Mouse (Mus musculus) stomach, postnatal 0 days (tissue): ENCODE results near the gene Hist1h3b. TPM values are rescaled to one million over a fixed set of nuclear protein-coding genes. Genes with fewer than 3 reads are reported as not detected.
A peak's percentile ranks its signal among the peaks of the same experiment; 100 is the strongest.

Experiments used
- ATAC-seq: fragments of 200-750 bp; cut with Nextera tagmentation; 2 replicates; pipeline ENCODE4 v1.8.0; 2017; ENCODE audit not compliant: low FRiP score, low TSS enrichment
- DNase-seq: peaks from one replicate; pipeline ENCODE4 v3.0.0-alpha.2; 2016; ENCODE audit warnings: low spot score
- H3K27ac ChIP-seq: fragments of 300-500 bp; sonication (generic); replicated peaks from 2 replicates; pipeline ENCODE4 v1.5.1; 2014; ENCODE audit warnings: mild to moderate bottlenecking, control low read depth
- H3K27me3 ChIP-seq: fragments of 300-500 bp; sonication (generic); 2 replicates; pipeline ENCODE4 v1.6.1; 2014; ENCODE audit warnings: low read length; ENCODE audit not compliant: control insufficient read depth, insufficient read depth
- H3K36me3 ChIP-seq: fragments of 300-500 bp; sonication (generic); 2 replicates; pipeline ENCODE4 v1.6.1; 2014; ENCODE audit warnings: low read length, mixed read lengths; ENCODE audit not compliant: control insufficient read depth, insufficient read depth
- H3K4me1 ChIP-seq: fragments of 300-500 bp; sonication (generic); replicated peaks from 2 replicates; pipeline ENCODE4 v1.6.1; 2014; ENCODE audit warnings: antibody characterized with exemption; ENCODE audit not compliant: control insufficient read depth, insufficient read depth
- H3K4me2 ChIP-seq: fragments of 300-500 bp; sonication (generic); replicated peaks from 2 replicates; pipeline ENCODE4 v1.6.1; 2014; ENCODE audit warnings: low read depth, mild to moderate bottlenecking, control low read depth, moderate library complexity
- H3K4me3 ChIP-seq: fragments of 300-500 bp; sonication (generic); 2 replicates; pipeline ENCODE4 v1.5.1; 2014; ENCODE audit warnings: low read depth, low read length, control low read depth
- H3K9ac ChIP-seq: fragments of 300-500 bp; sonication (generic); 2 replicates; pipeline ENCODE4 v1.6.1; 2014; ENCODE audit warnings: mild to moderate bottlenecking, low read length, control low read depth, mixed read lengths
- H3K9me3 ChIP-seq: fragments of 300-500 bp; sonication (generic); 2 replicates; pipeline ENCODE4 v1.6.1; 2016; ENCODE audit warnings: low read length; ENCODE audit not compliant: control insufficient read depth
- CTCF ChIP-seq: IDR thresholded peaks from 2 replicates; pipeline ENCODE4 v1.5.1; 2016; ENCODE audit warnings: antibody characterized with exemption, low read depth, mild to moderate bottlenecking, moderate library complexity
- EP300 ChIP-seq: optimal IDR thresholded peaks from 2 replicates; pipeline ENCODE3; 2016; ENCODE audit warnings: antibody characterized with exemption
- WGBS: fragments of 180-500 bp; shearing (Covaris S2); extraction: QIAGEN DNeasy Blood & Tissue Kit; methylation state at CpG from one replicate; pipeline ENCODE4 v1.1.7; 2014; 5-methylcytosine and 5-hydroxymethylcytosine counted together
- polyA plus RNA-seq: library from polyadenylated mRNA; unstranded; fragments of >200 nt; fragmentation: Nextera tagmentation; extraction: Ambion mirVana; gene quantifications from 2 replicates; pipeline ENCODE4 v1.2.1, GENCODE M21; 2015

The Hist1h3b gene
- polyA plus RNA-seq, 1 experiment from 2014 or later = 6.7 TPM

- DNase-seq (no peak), ATAC-seq (no peak)
- H3K9me3 ChIP-seq = no peaks in the 10 kb centered on the region
- TF ChIP-seq CTCF (no peak), EP300 (no peak)
- H3K4me2 ChIP-seq = no peak overlapping the region
- no peaks in the 10 kb centered on the region for H3K4me1 ChIP-seq
- H3K27me3 ChIP-seq = no peaks in the 10 kb centered on the region
- H3K27ac ChIP-seq = no peak overlapping the region
- no peak overlapping the region for H3K4me3 ChIP-seq
- 73% methylated on average over 4 of the region's 4 CpGs for WGBS
- H3K9ac ChIP-seq = no peak overlapping the region
- no peaks in the 10 kb centered on the region for H3K36me3 ChIP-seq
These were observed 27.8 kb upstream of the Hist1h3b start for GRCm38 (mm10) chr13:23724239-23724638.

DNA sequence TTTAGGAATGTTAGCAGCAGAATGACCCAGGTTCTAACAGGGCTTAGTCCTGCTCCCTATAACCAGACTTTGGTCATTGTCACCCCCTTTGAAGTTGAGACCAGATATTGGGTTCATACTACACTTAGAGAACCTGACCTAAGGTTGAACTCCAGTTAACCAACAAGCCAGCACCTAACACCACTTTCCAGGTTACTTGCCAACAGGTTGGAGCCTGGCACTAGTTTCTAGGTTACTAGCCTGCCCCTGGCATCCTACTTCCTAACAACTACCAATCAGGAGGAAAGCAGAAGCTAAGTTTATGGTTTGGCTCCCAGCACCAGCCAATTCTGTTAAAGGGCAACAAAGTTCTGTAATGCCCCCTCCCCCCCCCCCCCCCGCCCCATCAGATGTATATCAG is 26.9 kb upstream of the Hist1h3b start:
- DNase-seq (peak; percentile 10), ATAC-seq (no peak)
- Histone ChIP-seq H3K27ac (no peak overlapping the region), H3K36me3 (no peaks in the 10 kb centered on the region), H3K9ac (no peak overlapping the region), H3K27me3 (no peaks in the 10 kb centered on the region), H3K4me1 (no peaks in the 10 kb centered on the region), H3K4me3 (no peak overlapping the region), H3K4me2 (no peak overlapping the region), H3K9me3 (no peaks in the 10 kb centered on the region)
- TF ChIP-seq CTCF = no peak
- TF ChIP-seq EP300 = no peak
- 78% methylated on average over 1 of the region's 1 CpGs for WGBS

DNA sequence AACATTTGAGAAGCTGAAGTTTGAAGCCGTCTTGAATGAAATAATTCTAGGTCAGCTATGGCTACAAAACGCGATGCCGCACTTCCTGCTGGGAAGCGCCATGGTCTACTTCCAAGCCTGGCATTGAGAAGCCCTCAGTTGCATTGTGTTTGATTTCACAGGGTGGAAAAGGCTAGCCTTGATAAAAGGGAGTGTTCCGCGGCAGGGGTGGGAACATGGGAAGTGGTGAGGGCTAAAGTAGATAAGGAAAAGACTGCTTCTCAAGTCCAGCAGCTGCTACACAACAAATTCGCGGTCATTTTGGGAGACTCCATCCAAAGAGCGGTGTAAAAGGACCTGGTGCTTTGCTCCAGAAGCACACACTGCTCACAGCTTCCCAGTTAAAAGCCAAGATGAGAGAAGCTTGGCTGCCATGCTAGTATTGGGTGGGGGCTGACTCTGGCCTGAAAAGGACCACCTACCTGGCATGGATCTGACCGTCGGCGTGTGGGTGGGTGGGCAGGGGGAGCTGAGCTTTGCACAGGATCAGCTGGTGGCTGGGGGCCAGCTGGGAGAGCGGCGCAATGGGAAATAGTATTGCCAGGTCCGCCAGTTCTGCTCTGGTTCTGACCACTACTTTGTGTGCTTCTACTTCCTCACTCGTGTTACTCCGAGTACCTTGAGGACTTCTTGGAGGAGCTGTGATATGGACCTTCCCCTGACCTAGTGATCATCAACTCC is 23.4 kb upstream of the Hist1h3b start:
- 86% methylated on average over 18 of the region's 18 CpGs for WGBS
- H3K27ac ChIP-seq = no peak overlapping the region
- no peaks in the 10 kb centered on the region for H3K36me3 ChIP-seq
- H3K9me3 ChIP-seq = no peaks in the 10 kb centered on the region
- H3K4me3 ChIP-seq = no peak overlapping the region
- H3K9ac ChIP-seq = no peak overlapping the region
- H3K4me1 ChIP-seq = no peaks in the 10 kb centered on the region
- H3K27me3 ChIP-seq = no peaks in the 10 kb centered on the region
- no peak for DNase-seq
- TF ChIP-seq CTCF (no peak), EP300 (no peak)
- no peak for ATAC-seq
- H3K4me2 ChIP-seq = no peak overlapping the region

DNA sequence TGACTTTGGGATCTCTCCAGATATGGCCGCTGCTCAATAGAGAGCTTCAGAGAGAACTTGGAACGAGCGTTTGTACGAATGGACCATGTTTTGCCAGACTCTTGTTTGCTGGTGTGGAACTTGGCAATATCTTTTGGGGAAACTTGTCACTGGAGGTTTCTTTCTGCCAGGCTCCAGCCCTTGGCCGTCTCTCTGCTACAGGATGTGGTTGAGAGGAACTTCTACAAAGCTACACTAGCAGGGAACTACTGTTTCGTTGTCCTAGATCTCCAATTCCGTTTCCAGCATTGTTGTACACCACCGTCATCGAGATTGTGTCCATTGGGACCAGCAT is 22.9 kb upstream of the Hist1h3b start:
- no peaks in the 10 kb centered on the region for H3K36me3 ChIP-seq
- DNase-seq (no peak), ATAC-seq (no peak)
- H3K9ac ChIP-seq = no peak overlapping the region
- no peak overlapping the region for H3K4me3 ChIP-seq
- WGBS = 91% methylated on average over 9 of the region's 9 CpGs
- no peak overlapping the region for H3K27ac ChIP-seq
- H3K4me2 ChIP-seq = no peak overlapping the region
- H3K27me3 ChIP-seq = no peaks in the 10 kb centered on the region
- H3K9me3 ChIP-seq = no peaks in the 10 kb centered on the region
- no peak for TF ChIP-seq CTCF
- no peak for TF ChIP-seq EP300
- H3K4me1 ChIP-seq = no peaks in the 10 kb centered on the region

GRCm38 (mm10) chr13:23729706-23730105 is 22.4 kb upstream of the Hist1h3b start:
- no peak for TF ChIP-seq EP300
- no peak for TF ChIP-seq CTCF
- no peak overlapping the region for H3K9ac ChIP-seq
- no peak overlapping the region for H3K27ac ChIP-seq
- H3K4me2 ChIP-seq = no peak overlapping the region
- 90% methylated on average over 5 of the region's 5 CpGs for WGBS
- no peaks in the 10 kb centered on the region for H3K36me3 ChIP-seq
- H3K27me3 ChIP-seq = no peaks in the 10 kb centered on the region
- H3K4me3 ChIP-seq = no peak overlapping the region
- ATAC-seq = no peak
- H3K4me1 ChIP-seq = no peaks in the 10 kb centered on the region
- no peaks in the 10 kb centered on the region for H3K9me3 ChIP-seq
- DNase-seq = no peak

DNA sequence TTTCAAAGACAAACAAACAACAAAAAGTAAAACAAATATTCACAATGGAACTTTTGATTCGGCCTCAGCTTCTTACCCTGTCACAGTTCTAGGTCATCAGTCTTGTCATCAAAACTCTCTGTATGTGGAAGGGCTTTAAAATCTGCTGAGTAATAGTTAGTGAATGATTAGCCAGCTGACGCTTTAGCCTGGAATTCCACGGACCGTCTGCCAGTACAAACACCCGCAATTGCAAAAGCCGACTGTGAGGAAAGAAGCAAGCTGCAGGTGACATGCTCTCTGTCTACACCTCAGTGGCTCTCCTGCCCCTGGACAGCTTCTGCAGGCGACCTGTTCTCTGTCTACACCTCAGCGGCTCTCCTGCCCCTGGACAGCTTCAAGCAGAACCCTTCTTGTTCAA is 21.6 kb upstream of the Hist1h3b start:
- 19% methylated on average over 8 of the region's 8 CpGs for WGBS
- Histone ChIP-seq H3K27ac (no peak overlapping the region), H3K36me3 (no peaks in the 10 kb centered on the region), H3K4me2 (no peak overlapping the region), H3K9ac (no peak overlapping the region), H3K9me3 (no peaks in the 10 kb centered on the region), H3K27me3 (no peaks in the 10 kb centered on the region), H3K4me1 (no peaks in the 10 kb centered on the region), H3K4me3 (no peak overlapping the region)
- peak; percentile 62 for DNase-seq
- peak; percentile 87 for ATAC-seq
- TF ChIP-seq EP300 (no peak), CTCF (no peak)
